Mouse (Mus musculus) heart, embryonic 13.5 days (tissue): ENCODE measurements around the gene Dnase2b. TPM values are rescaled to one million over a fixed set of nuclear protein-coding genes. Genes with fewer than 3 reads are reported as not detected.

Experiments
- ATAC-seq: fragments of 200-750 bp; cut with Nextera tagmentation; 2 replicates; pipeline ENCODE4 v1.8.0; 2017; ENCODE audit warnings: moderate TSS enrichment; ENCODE audit not compliant: insufficient number of reproducible peaks, low FRiP score, low TSS enrichment; ENCODE audit errors: extremely low read depth
- H3K27ac ChIP-seq: fragments of 300-500 bp; sonication (generic); replicated peaks from 2 replicates; pipeline ENCODE4 v1.5.1; 2015; ENCODE audit warnings: moderate library complexity, mild to moderate bottlenecking, inconsistent platforms
- H3K27me3 ChIP-seq: fragments of 300-500 bp; sonication (generic); replicated peaks from 2 replicates; pipeline ENCODE4 v1.6.1; 2015; ENCODE audit warnings: mild to moderate bottlenecking, inconsistent platforms
- H3K36me3 ChIP-seq: fragments of 300-500 bp; sonication (generic); 2 replicates; pipeline ENCODE4 v1.6.1; 2015; ENCODE audit warnings: mild to moderate bottlenecking, inconsistent platforms
- H3K4me1 ChIP-seq: fragments of 300-500 bp; sonication (generic); 2 replicates; pipeline ENCODE4 v1.6.1; 2015; ENCODE audit warnings: inconsistent platforms
- H3K4me2 ChIP-seq: fragments of 300-500 bp; sonication (generic); 2 replicates; pipeline ENCODE4 v1.6.1; 2015; ENCODE audit warnings: inconsistent platforms, mild to moderate bottlenecking, moderate library complexity
- H3K4me3 ChIP-seq: fragments of 300-500 bp; sonication (generic); 2 replicates; pipeline ENCODE4 v1.5.1; 2015; ENCODE audit warnings: moderate library complexity, mild to moderate bottlenecking, inconsistent platforms
- H3K9ac ChIP-seq: fragments of 300-500 bp; sonication (generic); 2 replicates; pipeline ENCODE4 v1.6.1; 2015; ENCODE audit warnings: inconsistent platforms, mild to moderate bottlenecking, moderate library complexity
- H3K9me3 ChIP-seq: fragments of 300-500 bp; sonication (generic); 2 replicates; pipeline ENCODE4 v1.6.1; 2016; ENCODE audit warnings: inconsistent platforms
- WGBS: fragments of 180-500 bp; shearing (Covaris S2); methylation state at CpG from one replicate; pipeline ENCODE4 v1.1.7; 2015; ENCODE audit warnings: mixed read lengths; 5-methylcytosine and 5-hydroxymethylcytosine counted together
- polyA plus RNA-seq: library from polyadenylated mRNA; unstranded; fragments of >200 nt; fragmentation: Nextera tagmentation; extraction: Ambion mirVana; gene quantifications from 2 replicates; pipeline ENCODE4 v1.2.1, GENCODE M21; 2015

Dnase2b gene
- polyA plus RNA-seq, 1 experiment from 2014 or later = not detected

DNA sequence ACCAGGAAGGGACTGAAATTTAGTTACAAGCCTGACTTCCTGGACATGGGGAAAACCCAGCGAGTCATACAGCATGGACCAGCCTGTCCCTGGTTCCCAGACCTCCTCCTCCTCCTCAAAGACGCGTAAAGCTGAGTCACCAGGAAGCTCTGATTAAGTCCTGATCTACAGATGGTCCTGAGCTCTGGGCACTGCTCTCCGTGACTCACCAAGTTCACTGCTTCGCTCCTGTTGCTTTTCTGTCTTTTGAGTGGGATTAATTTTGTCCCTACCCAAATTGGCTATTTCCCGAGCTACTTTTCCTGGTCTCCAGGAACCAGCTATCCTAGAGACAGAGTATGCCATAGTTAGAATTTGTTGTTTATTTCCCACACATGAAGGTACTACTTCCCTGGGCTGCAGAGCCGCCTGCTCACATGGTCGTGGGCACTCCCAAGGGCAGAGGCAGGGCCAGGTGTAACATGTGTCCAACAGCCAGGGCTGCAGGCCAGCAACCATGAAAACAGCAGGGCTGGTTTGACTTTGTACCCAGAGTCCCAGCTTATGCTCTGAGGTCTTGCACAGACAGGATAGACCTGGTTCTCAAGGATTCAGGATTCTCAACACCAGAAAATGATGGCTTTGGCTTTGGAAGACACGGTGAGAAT is 47.4 kb downstream of the Dnase2b start:
- no peak overlapping the region for H3K27ac ChIP-seq
- WGBS = 59% methylated on average over 9 of the region's 9 CpGs
- H3K9ac ChIP-seq = no peak overlapping the region
- no peak overlapping the region for H3K4me3 ChIP-seq
- H3K4me1 ChIP-seq = no peaks in the 10 kb centered on the region
- H3K4me2 ChIP-seq = no peak overlapping the region
- H3K36me3 ChIP-seq = no peaks in the 10 kb centered on the region
- H3K9me3 ChIP-seq = no peaks in the 10 kb centered on the region
- H3K27me3 ChIP-seq = no peaks in the 10 kb centered on the region
- no peak for ATAC-seq

GRCm38 (mm10) chr3:146567366-146567765 is 48.0 kb downstream of the Dnase2b start:
- Histone ChIP-seq H3K4me3 (no peak overlapping the region), H3K9ac (no peak overlapping the region), H3K27ac (no peak overlapping the region), H3K27me3 (no peaks in the 10 kb centered on the region), H3K36me3 (no peaks in the 10 kb centered on the region), H3K9me3 (no peaks in the 10 kb centered on the region), H3K4me2 (no peak overlapping the region), H3K4me1 (no peaks in the 10 kb centered on the region)
- WGBS = 57% methylated on average over 7 of the region's 7 CpGs
- ATAC-seq = no peak

- H3K27me3 ChIP-seq = no peaks in the 10 kb centered on the region
- no peak overlapping the region for H3K27ac ChIP-seq
- H3K4me2 ChIP-seq = no peak overlapping the region
- no peaks in the 10 kb centered on the region for H3K4me1 ChIP-seq
- H3K9ac ChIP-seq = no peak overlapping the region
- ATAC-seq = no peak
- no peaks in the 10 kb centered on the region for H3K9me3 ChIP-seq
- 82% methylated on average over 1 of the region's 1 CpGs for WGBS
- no peaks in the 10 kb centered on the region for H3K36me3 ChIP-seq
- H3K4me3 ChIP-seq = no peak overlapping the region
Observed at GRCm38 (mm10) chr3:146565065-146565411, 50.4 kb downstream of the Dnase2b start.

DNA sequence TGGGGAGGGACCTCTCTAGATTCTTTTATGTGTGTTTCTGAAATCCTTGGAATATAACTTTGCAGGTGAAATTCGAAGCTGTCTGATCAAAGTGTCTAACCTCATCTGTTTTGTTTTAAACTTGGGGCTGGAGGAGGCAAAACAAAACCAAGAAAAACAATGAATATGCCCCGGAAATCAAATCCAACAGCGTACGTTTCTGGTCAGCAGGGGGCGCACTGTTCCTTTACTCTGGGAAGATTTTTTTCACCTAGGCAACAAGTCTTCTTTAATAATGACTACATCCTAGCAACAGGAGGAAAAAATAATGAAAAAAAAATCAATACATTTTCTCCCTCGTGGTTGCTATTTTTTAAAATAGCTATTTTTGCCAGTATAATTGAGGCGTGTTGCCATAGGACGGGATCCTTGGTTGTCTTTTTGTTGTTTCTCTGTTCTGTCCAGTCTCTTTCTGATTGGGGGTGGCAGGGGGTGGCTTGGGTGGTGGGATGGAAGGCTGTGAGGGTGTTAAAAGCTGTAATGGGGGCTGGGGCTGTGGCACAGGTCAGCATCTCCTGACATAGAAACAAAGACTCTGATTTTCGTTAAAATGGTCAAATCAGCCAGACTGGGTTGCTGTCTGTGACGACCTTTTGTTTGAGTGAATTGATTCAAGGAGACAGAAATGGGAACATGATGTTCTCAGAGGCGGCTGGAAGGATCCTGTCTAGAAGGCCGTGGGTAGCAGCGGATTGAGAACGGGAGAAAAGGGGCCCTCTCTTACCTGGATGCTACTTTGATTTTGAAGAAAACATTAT is 50.9 kb downstream of the Dnase2b start:
- ATAC-seq = no peak
- no peaks in the 10 kb centered on the region for H3K27me3 ChIP-seq
- no peaks in the 10 kb centered on the region for H3K4me1 ChIP-seq
- peak overlapping the region; percentile 29 for H3K4me3 ChIP-seq
- H3K27ac ChIP-seq = no peak overlapping the region
- no peaks in the 10 kb centered on the region for H3K36me3 ChIP-seq
- H3K9ac ChIP-seq = no peak overlapping the region
- H3K9me3 ChIP-seq = no peaks in the 10 kb centered on the region
- peak overlapping the region; percentile 41 for H3K4me2 ChIP-seq
- 33% methylated on average over 14 of the region's 14 CpGs for WGBS

DNA sequence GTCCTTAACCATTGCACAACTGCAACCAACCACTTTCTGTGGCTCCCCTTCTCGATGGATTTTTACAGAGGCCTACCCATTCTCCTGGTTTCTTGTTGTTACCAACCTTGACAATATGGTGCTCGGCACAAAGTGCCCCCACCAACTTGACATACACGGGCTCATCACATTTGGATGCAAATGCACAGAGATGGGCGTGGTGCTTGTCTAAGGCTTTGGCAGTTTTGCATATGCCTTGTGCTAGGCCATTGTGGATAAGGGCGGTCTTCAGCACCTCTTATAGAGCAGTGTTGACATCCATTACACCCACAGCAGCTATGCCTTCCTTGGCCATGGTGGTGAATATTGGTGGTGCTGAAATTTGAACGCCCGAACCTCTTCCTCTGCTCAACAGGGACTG is 52.5 kb downstream of the Dnase2b start:
- H3K4me3 ChIP-seq = no peak overlapping the region
- H3K4me2 ChIP-seq = no peak overlapping the region
- H3K9me3 ChIP-seq = no peaks in the 10 kb centered on the region
- ATAC-seq = no peak
- no peak overlapping the region for H3K9ac ChIP-seq
- H3K4me1 ChIP-seq = peaks cover 9% of the 10 kb centered on the region
- no peak overlapping the region for H3K27ac ChIP-seq
- no peaks in the 10 kb centered on the region for H3K27me3 ChIP-seq
- no peaks in the 10 kb centered on the region for H3K36me3 ChIP-seq
- 84% methylated on average over 7 of the region's 7 CpGs for WGBS

- H3K4me3 ChIP-seq = no peak overlapping the region
- peaks cover 17% of the 10 kb centered on the region for H3K4me1 ChIP-seq
- no peaks in the 10 kb centered on the region for H3K36me3 ChIP-seq
- ATAC-seq = no peak
- H3K9me3 ChIP-seq = no peaks in the 10 kb centered on the region
- H3K27ac ChIP-seq = no peak overlapping the region
- no peak overlapping the region for H3K4me2 ChIP-seq
- H3K9ac ChIP-seq = no peak overlapping the region
- H3K27me3 ChIP-seq = no peaks in the 10 kb centered on the region
- 50% methylated on average over 6 of the region's 6 CpGs for WGBS
Observed at GRCm38 (mm10) chr3:146557507-146557906, 57.9 kb downstream of the Dnase2b start.

DNA sequence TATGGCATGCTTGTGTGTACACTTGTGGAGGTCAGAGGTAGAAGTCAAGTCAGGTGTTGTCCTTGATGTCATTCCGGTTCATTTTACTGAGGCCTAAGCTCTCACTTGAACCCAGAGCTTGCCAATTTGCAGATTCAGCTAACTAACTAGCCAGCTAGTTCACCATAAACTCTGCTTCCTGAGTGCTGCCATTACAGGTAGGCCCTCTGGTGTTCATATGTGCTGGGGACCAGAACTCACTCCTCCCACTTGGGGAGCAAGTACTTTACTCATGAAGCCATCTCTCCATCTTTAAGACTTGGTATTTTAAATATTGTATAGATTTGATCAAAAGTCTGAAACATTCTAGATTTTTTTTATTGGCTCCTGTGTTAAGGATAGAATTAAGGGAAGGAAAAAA is 58.8 kb downstream of the Dnase2b start:
- 61% methylated on average over 1 of the region's 1 CpGs for WGBS
- H3K27ac ChIP-seq = no peak overlapping the region
- H3K36me3 ChIP-seq = no peaks in the 10 kb centered on the region
- H3K9me3 ChIP-seq = no peaks in the 10 kb centered on the region
- H3K4me3 ChIP-seq = no peak overlapping the region
- H3K9ac ChIP-seq = no peak overlapping the region
- no peak overlapping the region for H3K4me2 ChIP-seq
- H3K27me3 ChIP-seq = no peaks in the 10 kb centered on the region
- ATAC-seq = no peak
- peaks cover 17% of the 10 kb centered on the region for H3K4me1 ChIP-seq

DNA sequence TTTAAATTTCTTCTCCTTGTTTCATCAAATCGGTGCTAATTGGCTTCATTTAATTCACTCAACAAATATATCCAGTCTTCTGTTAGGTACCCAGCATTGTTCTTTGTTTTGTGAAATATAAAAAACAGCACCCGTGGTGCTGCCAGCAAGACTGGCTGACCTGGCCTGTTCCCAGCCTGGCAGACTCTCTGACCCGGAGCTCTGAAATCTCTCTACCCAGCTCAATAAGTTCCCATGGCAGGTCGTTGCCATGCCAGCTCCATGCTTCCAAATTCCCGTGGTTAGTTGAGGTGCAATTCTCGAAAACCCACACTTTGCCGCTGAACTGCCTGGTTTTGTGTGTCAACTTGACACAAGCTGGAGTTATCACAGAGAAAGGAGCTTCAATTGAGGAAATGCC is 60.6 kb downstream of the Dnase2b start:
- Histone ChIP-seq H3K9me3 (no peaks in the 10 kb centered on the region), H3K36me3 (no peaks in the 10 kb centered on the region), H3K27me3 (no peaks in the 10 kb centered on the region), H3K4me3 (no peak overlapping the region), H3K9ac (no peak overlapping the region), H3K4me2 (no peak overlapping the region), H3K4me1 (peaks cover 17% of the 10 kb centered on the region), H3K27ac (no peak overlapping the region)
- no peak for ATAC-seq
- 71% methylated on average over 7 of the region's 7 CpGs for WGBS

DNA sequence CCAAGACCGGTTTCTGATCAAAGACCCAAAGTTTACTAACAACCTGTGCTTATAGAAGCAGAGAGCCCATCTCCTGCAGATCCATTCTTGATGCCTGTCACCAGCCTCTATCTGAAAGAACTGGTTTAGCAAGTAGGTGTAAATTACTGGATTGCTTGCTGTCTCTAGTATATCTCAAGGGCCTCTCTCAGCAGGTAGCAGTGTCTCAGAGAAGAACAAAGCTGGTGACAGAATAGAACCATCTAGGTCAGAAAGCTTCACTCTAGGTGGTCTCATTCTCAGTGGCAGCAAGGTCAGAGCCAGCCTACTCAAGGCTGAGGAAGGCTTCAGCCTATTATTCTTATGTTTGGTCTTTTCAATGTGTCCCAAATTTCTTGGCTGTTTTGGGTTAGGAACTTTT is 71.8 kb downstream of the Dnase2b start:
- H3K9ac ChIP-seq = no peak overlapping the region
- no peaks in the 10 kb centered on the region for H3K36me3 ChIP-seq
- no peak for ATAC-seq
- WGBS = 44% methylated on average over 1 of the region's 1 CpGs
- no peaks in the 10 kb centered on the region for H3K4me1 ChIP-seq
- no peak overlapping the region for H3K4me2 ChIP-seq
- no peaks in the 10 kb centered on the region for H3K9me3 ChIP-seq
- H3K27ac ChIP-seq = no peak overlapping the region
- no peaks in the 10 kb centered on the region for H3K27me3 ChIP-seq
- H3K4me3 ChIP-seq = no peak overlapping the region

- Histone ChIP-seq H3K9ac (no peak overlapping the region), H3K4me1 (no peaks in the 10 kb centered on the region), H3K4me2 (no peak overlapping the region), H3K27me3 (no peaks in the 10 kb centered on the region), H3K36me3 (no peaks in the 10 kb centered on the region), H3K9me3 (no peaks in the 10 kb centered on the region), H3K27ac (no peak overlapping the region), H3K4me3 (no peak overlapping the region)
- ATAC-seq = no peak
- 63% methylated on average over 4 of the region's 4 CpGs for WGBS
Observed at GRCm38 (mm10) chr3:146540521-146541273, 74.7 kb downstream of the Dnase2b start.

DNA sequence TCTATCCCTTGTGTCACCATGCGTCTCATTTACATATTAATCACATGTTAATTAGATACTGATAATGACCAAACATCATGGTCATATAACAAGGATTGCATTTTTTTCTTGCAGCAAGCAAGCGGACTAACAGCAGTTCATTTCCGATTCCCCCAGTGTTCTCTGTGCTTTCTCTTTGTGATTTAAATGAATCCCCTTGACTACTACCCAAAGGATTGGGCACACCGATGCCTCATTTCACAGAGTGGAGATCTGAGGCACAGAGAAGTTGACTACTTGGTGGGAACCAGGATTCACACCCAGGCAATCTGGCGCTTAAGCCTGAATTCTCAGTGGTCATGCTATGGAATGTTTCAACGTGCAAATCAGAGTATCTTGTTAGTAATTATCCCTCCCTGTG is 80.4 kb downstream of the Dnase2b start:
- Histone ChIP-seq H3K4me1 (no peaks in the 10 kb centered on the region), H3K27ac (no peak overlapping the region), H3K4me3 (no peak overlapping the region), H3K9ac (no peak overlapping the region), H3K4me2 (no peak overlapping the region), H3K36me3 (no peaks in the 10 kb centered on the region), H3K27me3 (no peaks in the 10 kb centered on the region), H3K9me3 (no peaks in the 10 kb centered on the region)
- no peak for ATAC-seq
- 60% methylated on average over 6 of the region's 6 CpGs for WGBS
